Mouse (Mus musculus) ES-E14 (cell line): Measurements from ENCODE around the gene Zbtb33. TPM values are rescaled to one million over a fixed set of nuclear protein-coding genes. Genes with fewer than 3 reads are reported as not detected.

Experiments used
- DNase-seq: peaks from one replicate; pipeline ENCODE4 v3.0.0-alpha.2; 2013; ENCODE audit warnings: low read depth, low spot score
- H3K27ac ChIP-seq: 2 replicates; pipeline ENCODE4 v1.5.1; 2012; ENCODE audit warnings: low read depth, mild to moderate bottlenecking, low read length, moderate library complexity, mixed read lengths; ENCODE audit not compliant: poor library complexity, insufficient read depth, severe bottlenecking
- H3K36me3 ChIP-seq: 2 replicates; pipeline ENCODE4 v1.6.1; 2012; ENCODE audit warnings: mild to moderate bottlenecking, low read length, moderate library complexity, mixed read lengths; ENCODE audit not compliant: control insufficient read depth, poor library complexity, insufficient read depth, severe bottlenecking
- H3K4me1 ChIP-seq, 2 experiments: fragments of 150-350 bp in 1 of 2; sonication (generic) in 1 of 2; 2 replicates each; pipeline ENCODE4 v1.6.1; 2012; ENCODE audit warnings: low read length in 2 of 2, mild to moderate bottlenecking in 1 of 2, mixed read lengths in 1 of 2; ENCODE audit not compliant: control insufficient read depth in 2 of 2, insufficient read depth in 2 of 2, poor library complexity in 1 of 2
- H3K4me3 ChIP-seq, 2 experiments: fragments of 150-350 bp in 1 of 2; sonication (generic) in 1 of 2; 2 replicates each; pipeline ENCODE4 v1.5.1; 2012; ENCODE audit warnings: low read length in 2 of 2, low read depth in 1 of 2, mild to moderate bottlenecking in 1 of 2, mixed read lengths in 1 of 2; ENCODE audit not compliant: insufficient read depth in 1 of 2, poor library complexity in 1 of 2, severe bottlenecking in 1 of 2
- H3K9ac ChIP-seq: 2 replicates; pipeline ENCODE4 v1.6.1; 2012; ENCODE audit warnings: low read depth, mild to moderate bottlenecking, low read length, mixed read lengths; ENCODE audit not compliant: poor library complexity, insufficient read depth, severe bottlenecking
- H3K9me3 ChIP-seq: fragments of 150-350 bp; sonication (generic); 2 replicates; pipeline ENCODE4 v1.6.1; 2012; ENCODE audit warnings: low read depth, mild to moderate bottlenecking, low read length; ENCODE audit not compliant: control insufficient read depth, insufficient read depth
- CHD2 ChIP-seq: IDR thresholded peaks from 2 replicates; pipeline ENCODE4 v1.6.1; 2014; ENCODE audit warnings: mild to moderate bottlenecking, low read depth, low read length, inconsistent platforms
- HCFC1 ChIP-seq: IDR thresholded peaks from 2 replicates; pipeline ENCODE4 v1.6.1; 2012; ENCODE audit warnings: low read length, inconsistent platforms, borderline replicate concordance; ENCODE audit not compliant: insufficient read depth
- MAFK ChIP-seq: IDR thresholded peaks from 2 replicates; pipeline ENCODE4 v1.6.1; 2014; ENCODE audit warnings: mild to moderate bottlenecking, low read depth, low read length, inconsistent platforms; ENCODE audit not compliant: insufficient read depth
- ZC3H11A ChIP-seq: IDR thresholded peaks from 2 replicates; pipeline ENCODE4 v1.6.1; 2012; ENCODE audit warnings: low read depth, mild to moderate bottlenecking, inconsistent platforms, low read length, borderline replicate concordance
- ZNF384 ChIP-seq: IDR thresholded peaks from 2 replicates; pipeline ENCODE4 v1.6.1; 2012; ENCODE audit warnings: low read depth, low read length, inconsistent platforms
- in situ Hi-C, 2 experiments: fragments of 600-800 bp; cut with MboI; formaldehyde crosslinking; loops; one replicate each; pipeline ENCODE4 v1.15.1; 2025; ENCODE audit warnings: low sequenced_read_pairs in 2 of 2, inconsistent platforms in 1 of 2; ENCODE audit not compliant: unreplicated experiment in 2 of 2
- total RNA-seq: library from RNA; depleted of rRNA; stranded (reverse); fragments of 300-350 nt; gene quantifications from 2 replicates; pipeline ENCODE4 v1.2.3, GENCODE M21; 2012

Gene Zbtb33
- total RNA-seq, 1 experiment, result 10.4 TPM

- DNase-seq, result no peak
- no peak overlapping the region for H3K9ac ChIP-seq
- H3K4me1 ChIP-seq, result peaks cover 3 to 4% of the 10 kb centered on the region in 2 experiments; a peak in 1 of 4 replicates
- TF ChIP-seq CHD2 (no peak), MAFK (no peak), ZC3H11A (no peak), HCFC1 (no peak), ZNF384 (no peak)
- no peak overlapping the region; the same call in 1 of the 2 replicates for H3K27ac ChIP-seq
- in situ Hi-C loops, result no loop called here
- H3K36me3 ChIP-seq, result no peaks in the 10 kb centered on the region
- H3K9me3 ChIP-seq, result no peaks in the 10 kb centered on the region
- no peak overlapping the region for H3K4me3 ChIP-seq
Measured at GRCm38 (mm10) chrX:38185520-38185919, 4.1 kb upstream of the Zbtb33 start.

DNA sequence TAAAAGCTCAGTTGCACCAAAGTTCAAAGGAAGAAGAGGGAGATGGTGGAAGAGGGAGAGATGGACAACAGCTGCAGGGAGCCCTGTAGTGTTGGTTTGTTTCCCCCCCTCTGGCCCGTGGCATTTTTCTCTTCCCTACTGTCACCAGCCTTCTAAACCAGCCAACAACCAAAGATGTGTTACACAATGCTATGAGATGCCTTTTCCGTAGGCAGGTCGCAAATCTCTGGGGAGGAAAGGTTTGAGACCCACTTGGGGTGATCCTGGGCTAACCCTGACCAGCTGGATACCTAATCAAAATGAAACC is 818 bp downstream of the Zbtb33 start:
- Histone ChIP-seq H3K9ac (peak overlapping the region; percentile 85), H3K27ac (no peak overlapping the region), H3K4me1 (peaks cover 2 to 3% of the 10 kb centered on the region in 2 experiments; a peak in 1 of 4 replicates), H3K4me3 (peak overlapping the region; percentile 77), H3K36me3 (no peaks in the 10 kb centered on the region; the same call in 1 of the 2 replicates), H3K9me3 (no peaks in the 10 kb centered on the region)
- in situ Hi-C loops, result no loop called here
- no peak for DNase-seq
- no peak for TF ChIP-seq HCFC1
- no peak for TF ChIP-seq ZNF384

DNA sequence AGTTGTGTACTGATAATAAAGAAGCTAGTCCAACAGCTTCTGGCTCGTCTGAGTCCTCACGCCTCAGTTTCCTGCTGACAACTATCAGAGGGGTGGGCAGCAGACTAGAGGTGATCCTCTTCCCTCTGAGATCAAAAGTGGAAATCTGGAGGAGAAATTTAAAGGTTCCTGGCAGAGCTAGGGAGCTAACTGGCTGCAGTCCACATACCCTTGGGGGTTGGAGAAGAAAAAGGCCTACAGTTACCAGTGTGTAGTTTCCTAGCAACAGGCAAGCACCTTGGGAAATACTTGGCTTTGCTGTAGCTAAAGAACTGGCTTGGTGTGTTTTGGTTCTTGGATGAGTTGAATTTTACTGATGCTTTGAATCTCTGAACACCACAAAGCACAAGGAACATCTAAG is 12.2 kb downstream of the Zbtb33 start:
- TF ChIP-seq MAFK (no peak), HCFC1 (no peak), ZC3H11A (no peak), CHD2 (no peak), ZNF384 (no peak)
- Histone ChIP-seq H3K4me1 (no peaks in the 10 kb centered on the region), H3K9me3 (no peaks in the 10 kb centered on the region), H3K27ac (no peak overlapping the region), H3K9ac (no peak overlapping the region), H3K4me3 (no peak overlapping the region), H3K36me3 (no peaks in the 10 kb centered on the region)
- DNase-seq, result no peak
- in situ Hi-C loops, result no loop called here

GRCm38 (mm10) chrX:38207392-38207791 is 17.8 kb downstream of the Zbtb33 start:
- no peaks in the 10 kb centered on the region for H3K4me1 ChIP-seq
- in situ Hi-C loops, result no loop called here
- H3K9me3 ChIP-seq, result no peaks in the 10 kb centered on the region
- no peak for DNase-seq
- H3K4me3 ChIP-seq, result no peak overlapping the region
- no peak overlapping the region for H3K9ac ChIP-seq
- TF ChIP-seq MAFK, result no peak
- TF ChIP-seq ZNF384, result no peak
- no peak for TF ChIP-seq HCFC1
- no peak for TF ChIP-seq CHD2
- no peak for TF ChIP-seq ZC3H11A
- no peaks in the 10 kb centered on the region for H3K36me3 ChIP-seq
- no peak overlapping the region for H3K27ac ChIP-seq

DNA sequence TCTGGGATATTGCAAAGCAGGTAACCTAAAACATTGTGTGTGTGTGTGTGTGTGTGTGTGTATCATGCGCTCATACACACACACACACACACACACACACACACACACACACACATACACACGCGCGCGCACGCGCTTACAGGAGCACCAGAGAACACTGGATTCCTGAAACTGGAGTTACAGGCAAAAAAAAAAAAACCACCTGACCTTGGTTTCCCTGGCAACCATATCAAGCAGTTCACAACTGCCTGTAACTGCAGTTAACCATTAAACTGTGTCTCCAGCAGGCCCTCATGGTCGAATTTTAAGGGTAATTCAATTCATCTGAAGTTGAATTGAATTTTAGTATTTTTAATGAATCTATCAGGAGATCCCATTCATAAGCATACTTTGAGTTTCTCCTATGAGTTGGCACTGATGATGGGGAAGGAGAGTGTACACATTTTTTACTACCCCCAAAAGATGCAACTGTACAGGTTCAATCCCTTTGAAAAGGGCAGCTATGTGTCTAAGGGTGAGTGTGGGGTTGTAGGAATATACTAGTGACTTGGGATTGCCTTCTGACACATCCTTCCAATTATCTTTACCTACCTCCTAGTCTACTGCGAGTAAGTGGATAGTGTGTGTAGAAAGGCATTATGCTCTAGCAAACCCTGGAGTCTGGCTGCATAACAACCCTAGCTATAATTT is 27.5 kb downstream of the Zbtb33 start:
- no peak for DNase-seq
- Histone ChIP-seq H3K9ac (no peak overlapping the region), H3K36me3 (no peaks in the 10 kb centered on the region), H3K27ac (no peak overlapping the region), H3K9me3 (no peaks in the 10 kb centered on the region), H3K4me3 (no peak overlapping the region), H3K4me1 (no peaks in the 10 kb centered on the region)
- in situ Hi-C loops, result no loop called here
- TF ChIP-seq ZNF384 (0 out of 2 replicates have a peak, but pooled peaks have one; percentile 22), HCFC1 (no peak), CHD2 (no peak), MAFK (no peak), ZC3H11A (no peak)
